Mouse (Mus musculus) limb, embryonic 10.5 days (tissue): Measurements from ENCODE around the gene Tceal1. TPM values are rescaled to one million over a fixed set of nuclear protein-coding genes. Genes with fewer than 3 reads are reported as not detected.

Experiments
- DNase-seq: peaks from one replicate; pipeline ENCODE4 v3.0.0-alpha.2; 2017; ENCODE audit warnings: low spot score
- H3K27ac ChIP-seq: fragments of 300-500 bp; sonication (generic); 2 replicates; pipeline ENCODE4 v1.5.1; 2016; ENCODE audit warnings: mild to moderate bottlenecking
- H3K27me3 ChIP-seq: fragments of 300-500 bp; sonication (generic); 2 replicates; pipeline ENCODE4 v1.6.1; 2016; ENCODE audit warnings: low read depth, mild to moderate bottlenecking; ENCODE audit not compliant: poor library complexity, severe bottlenecking
- H3K36me3 ChIP-seq: fragments of 300-500 bp; sonication (generic); 2 replicates; pipeline ENCODE4 v1.6.1; 2016; ENCODE audit warnings: mild to moderate bottlenecking, moderate library complexity
- H3K4me1 ChIP-seq: fragments of 300-500 bp; sonication (generic); 2 replicates; pipeline ENCODE4 v1.6.1; 2016
- H3K4me3 ChIP-seq: fragments of 300-500 bp; sonication (generic); 2 replicates; pipeline ENCODE4 v1.5.1; 2016; ENCODE audit warnings: mild to moderate bottlenecking, moderate library complexity
- H3K9me3 ChIP-seq: fragments of 300-500 bp; sonication (generic); replicated peaks from 2 replicates; pipeline ENCODE4 v1.6.1; 2016; ENCODE audit warnings: mild to moderate bottlenecking
- WGBS: fragments of 180-500 bp; shearing (Covaris S2); methylation state at CpG from one replicate; pipeline ENCODE4 v1.1.7; 2016; 5-methylcytosine and 5-hydroxymethylcytosine counted together
- polyA plus RNA-seq: library from polyadenylated mRNA; unstranded; fragments of >200 nt; fragmentation: Nextera tagmentation; extraction: Ambion mirVana; gene quantifications from 2 replicates; pipeline ENCODE4 v1.2.1, GENCODE M21; 2016

Gene Tceal1
- polyA plus RNA-seq, 1 experiment from 2014 or later = 6.0 TPM

- peak overlapping the region; percentile 87 for H3K27ac ChIP-seq
- 13% methylated on average over 15 of the region's 15 CpGs for WGBS
- H3K27me3 ChIP-seq = peaks cover 15% of the 10 kb centered on the region; the same call in 1 of the 2 replicates
- DNase-seq = no peak
- H3K36me3 ChIP-seq = peaks cover 34% of the 10 kb centered on the region
- H3K4me3 ChIP-seq = peak overlapping the region; percentile 58
- H3K9me3 ChIP-seq = no peaks in the 10 kb centered on the region
- peaks cover 6% of the 10 kb centered on the region; the same call in 1 of the 2 replicates for H3K4me1 ChIP-seq
These were observed 32.5 kb downstream of the Tceal1 start for GRCm38 (mm10) chrX:136740087-136740790.

- no peaks in the 10 kb centered on the region for H3K9me3 ChIP-seq
- peak overlapping the region; percentile 88 for H3K27ac ChIP-seq
- DNase-seq = peak; percentile 76
- WGBS = 11% methylated on average over 39 of the region's 39 CpGs
- peaks cover 11% of the 10 kb centered on the region; the same call in 1 of the 2 replicates for H3K27me3 ChIP-seq
- peak overlapping the region; percentile 58 for H3K4me3 ChIP-seq
- peaks cover 6% of the 10 kb centered on the region; the same call in 1 of the 2 replicates for H3K4me1 ChIP-seq
- H3K36me3 ChIP-seq = peaks cover 26% of the 10 kb centered on the region
These were observed 33.2 kb downstream of the Tceal1 start for GRCm38 (mm10) chrX:136740791-136741650.

- Histone ChIP-seq H3K9me3 (no peaks in the 10 kb centered on the region), H3K36me3 (peaks cover 22% of the 10 kb centered on the region), H3K27me3 (peaks cover 16% of the 10 kb centered on the region; the same call in 1 of the 2 replicates), H3K4me3 (peak overlapping the region; percentile 58), H3K27ac (peak overlapping the region; percentile 88), H3K4me1 (peaks cover 6% of the 10 kb centered on the region; the same call in 1 of the 2 replicates)
- peak; percentile 89 for DNase-seq
- WGBS = 21% methylated on average over 46 of the region's 46 CpGs
These were observed 33.9 kb downstream of the Tceal1 start for GRCm38 (mm10) chrX:136741651-136742201.

- peaks cover 17% of the 10 kb centered on the region for H3K36me3 ChIP-seq
- DNase-seq = no peak
These were observed 34.5 kb downstream of the Tceal1 start for GRCm38 (mm10) chrX:136742241-136742640.

GRCm38 (mm10) chrX:136742661-136743103 is 34.9 kb downstream of the Tceal1 start:
- H3K9me3 ChIP-seq = no peaks in the 10 kb centered on the region
- H3K4me1 ChIP-seq = peaks cover 6% of the 10 kb centered on the region; the same call in 1 of the 2 replicates
- peaks cover 24% of the 10 kb centered on the region; the same call in 1 of the 2 replicates for H3K27me3 ChIP-seq
- DNase-seq = peak; percentile 42
- H3K27ac ChIP-seq = peak overlapping the region; percentile 88
- H3K36me3 ChIP-seq = peaks cover 13% of the 10 kb centered on the region
- H3K4me3 ChIP-seq = peak overlapping the region; percentile 58
- WGBS = 33% methylated on average over 5 of the region's 5 CpGs

More at GRCm38 (mm10) chrX:136742241-136742640, 34.5 kb downstream of the Tceal1 start:
- WGBS = 24% methylated on average over 10 of the region's 10 CpGs
- Histone ChIP-seq H3K9me3 (no peaks in the 10 kb centered on the region), H3K4me1 (peaks cover 6% of the 10 kb centered on the region; the same call in 1 of the 2 replicates), H3K4me3 (peak overlapping the region; percentile 58), H3K27me3 (peaks cover 21% of the 10 kb centered on the region; the same call in 1 of the 2 replicates), H3K27ac (peak overlapping the region; percentile 88)

GRCm38 (mm10) chrX:136743459-136743858 is 35.7 kb downstream of the Tceal1 start, which contains the start of gene Morf4l2:
Morf4l2 (minus strand) TSS chrX:136743690.
- DNase-seq = no peak
- Histone ChIP-seq H3K9me3 (no peaks in the 10 kb centered on the region), H3K27ac (peak within 1 kb of the TSS; percentile 88), H3K27me3 (peaks cover 30% of the 10 kb centered on the region), H3K4me1 (peaks cover 6% of the 10 kb centered on the region; the same call in 1 of the 2 replicates), H3K4me3 (peak within 1 kb of the TSS; percentile 58), H3K36me3 (peaks cover 6% of the 10 kb centered on the region)
- 90% methylated on average over 12 of the region's 12 CpGs for WGBS

GRCm38 (mm10) chrX:136744663-136745062 is 36.9 kb downstream of the Tceal1 start:
- Histone ChIP-seq H3K9me3 (no peaks in the 10 kb centered on the region), H3K4me3 (no peak overlapping the region), H3K36me3 (0 out of 2 replicates have a peak, but pooled peaks cover 9% of the 10 kb centered on the region), H3K4me1 (no peaks in the 10 kb centered on the region), H3K27ac (no peak overlapping the region), H3K27me3 (peaks cover 41% of the 10 kb centered on the region)
- 84% methylated on average over 8 of the region's 8 CpGs for WGBS
- no peak for DNase-seq

- no peaks in the 10 kb centered on the region for H3K4me1 ChIP-seq
- no peak for DNase-seq
- H3K9me3 ChIP-seq = no peaks in the 10 kb centered on the region
- H3K27me3 ChIP-seq = peaks cover 51% of the 10 kb centered on the region
- WGBS = 88% methylated on average over 4 of the region's 4 CpGs
- no peak overlapping the region for H3K27ac ChIP-seq
- H3K4me3 ChIP-seq = no peak overlapping the region
- 0 out of 2 replicates have a peak, but pooled peaks cover 12% of the 10 kb centered on the region for H3K36me3 ChIP-seq
These were observed 41.5 kb downstream of the Tceal1 start for GRCm38 (mm10) chrX:136749329-136749728.

- Histone ChIP-seq H3K4me3 (no peak overlapping the region), H3K36me3 (0 out of 2 replicates have a peak, but pooled peaks cover 13% of the 10 kb centered on the region), H3K9me3 (no peaks in the 10 kb centered on the region), H3K27me3 (peaks cover 50% of the 10 kb centered on the region), H3K27ac (no peak overlapping the region), H3K4me1 (no peaks in the 10 kb centered on the region)
- WGBS = 90% methylated on average over 3 of the region's 3 CpGs
- no peak for DNase-seq
These were observed 47.7 kb downstream of the Tceal1 start for GRCm38 (mm10) chrX:136755464-136755863.

Other genes starting within 250 kb of the Tceal1 start
- gene Kir3dl1, start 190.0 kb upstream of the Tceal1 start, polyA plus RNA-seq = not detected in 2 replicates
- not detected in 2 replicates for gene Kir3dl2, start 163.9 kb upstream of the Tceal1 start, polyA plus RNA-seq
- gene Tceal3, start 117.1 kb upstream of the Tceal1 start, polyA plus RNA-seq = 2.7 and 4.8 TPM in 2 replicates
- gene Morf4l2, start 35.7 kb downstream of the Tceal1 start, polyA plus RNA-seq = 552 and 564 TPM in 2 replicates
- gene Glra4, start 72.2 kb downstream of the Tceal1 start, polyA plus RNA-seq = 0.13 TPM in 2 replicates
- 2.6 and 3.8 TPM in 2 replicates for gene Plp1, start 114.7 kb downstream of the Tceal1 start, polyA plus RNA-seq
- 0.09 and 0.14 TPM in 2 replicates for gene Rab9b, start 160.8 kb downstream of the Tceal1 start, polyA plus RNA-seq
- not detected in 2 replicates for gene H2bfm, start 219.3 kb downstream of the Tceal1 start, polyA plus RNA-seq